Mouse (Mus musculus): ENCODE data around the gene Ptprn2. TPM values are rescaled to one million over a fixed set of nuclear protein-coding genes. Genes with fewer than 3 reads are reported as not detected.

Ptprn2 gene
- polyA plus RNA-seq, 1 experiment = 1.2 TPM

DNA sequence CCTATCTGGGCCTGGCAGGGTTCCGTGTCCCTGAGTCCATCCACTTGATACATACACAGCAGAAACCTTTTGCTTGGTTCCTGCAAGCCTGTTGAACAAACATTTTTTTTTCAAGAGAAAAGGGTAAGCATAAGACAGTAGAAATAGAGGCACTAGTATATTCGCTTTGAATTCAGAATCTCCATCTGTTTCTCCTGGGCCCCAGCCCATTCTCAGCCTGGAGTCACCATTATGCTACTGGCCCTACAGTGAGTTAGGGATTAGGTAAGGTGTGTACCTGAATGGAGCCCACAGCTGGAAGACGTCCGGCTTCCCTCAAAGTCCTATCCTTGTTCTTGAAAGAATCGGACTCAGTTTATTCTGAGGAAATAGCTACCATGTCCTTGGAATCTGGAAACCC lies 104.6 kb downstream of the Ptprn2 start:
- Histone ChIP-seq H3K4me1 (replicated peaks; ENCODE audit: control insufficient read depth, insufficient read depth, low read length) (no peaks in the 10 kb centered on the region), H3K4me3 (ENCODE audit: control insufficient read depth, insufficient read depth, low read length) (no peak overlapping the region), H3K27me3 (ENCODE audit: control insufficient read depth, insufficient read depth, low read length) (no peaks in the 10 kb centered on the region), H3K36me3 (ENCODE audit: control insufficient read depth, insufficient read depth, low read length) (no peaks in the 10 kb centered on the region), H3K27ac (ENCODE audit: control insufficient read depth, insufficient read depth, low read length) (no peak overlapping the region)
- WGBS = 96% methylated on average over 5 of the region's 5 CpGs
- TF ChIP-seq CTCF (IDR thresholded peaks at IDR 0.05; ENCODE audit: borderline replicate concordance, control insufficient read depth, extremely low read depth, insufficient read depth, low read length, poor library complexity) (no peak), POLR2A (IDR thresholded peaks at IDR 0.05; ENCODE audit: control insufficient read depth, extremely low read depth, insufficient read depth, low read length, poor library complexity) (no peak)
- no peak for DNase-seq

DNA sequence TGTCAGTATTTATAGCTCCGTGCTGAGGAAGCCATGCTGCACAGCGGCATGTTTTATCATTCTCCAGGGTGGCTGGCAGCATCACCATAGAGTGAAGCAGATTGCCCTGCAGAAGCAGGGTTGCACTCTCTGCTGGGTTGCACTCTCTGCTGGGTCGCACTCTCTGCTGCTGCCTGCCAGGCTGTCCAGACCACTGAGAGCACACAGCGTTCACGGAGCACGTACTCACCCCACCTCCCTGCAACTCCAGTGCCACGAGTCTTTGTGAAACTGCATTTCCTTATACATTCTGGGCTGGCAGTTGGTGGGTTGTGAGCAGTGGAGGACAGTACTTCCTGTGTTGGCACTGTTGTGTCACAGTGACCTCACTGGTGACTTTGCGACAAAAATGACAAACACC lies 108.9 kb downstream of the Ptprn2 start:
- Histone ChIP-seq H3K4me3 (ENCODE audit: control insufficient read depth, insufficient read depth, low read length) (no peak overlapping the region), H3K4me1 (replicated peaks; ENCODE audit: control insufficient read depth, insufficient read depth, low read length) (no peaks in the 10 kb centered on the region), H3K27me3 (ENCODE audit: control insufficient read depth, insufficient read depth, low read length) (no peaks in the 10 kb centered on the region), H3K27ac (ENCODE audit: control insufficient read depth, insufficient read depth, low read length) (no peak overlapping the region), H3K36me3 (ENCODE audit: control insufficient read depth, insufficient read depth, low read length) (no peaks in the 10 kb centered on the region)
- TF ChIP-seq POLR2A (IDR thresholded peaks at IDR 0.05; ENCODE audit: control insufficient read depth, extremely low read depth, insufficient read depth, low read length, poor library complexity) (no peak), CTCF (IDR thresholded peaks at IDR 0.05; ENCODE audit: borderline replicate concordance, control insufficient read depth, extremely low read depth, insufficient read depth, low read length, poor library complexity) (no peak)
- WGBS = 52% methylated on average over 8 of the region's 8 CpGs
- no peak for DNase-seq

DNA sequence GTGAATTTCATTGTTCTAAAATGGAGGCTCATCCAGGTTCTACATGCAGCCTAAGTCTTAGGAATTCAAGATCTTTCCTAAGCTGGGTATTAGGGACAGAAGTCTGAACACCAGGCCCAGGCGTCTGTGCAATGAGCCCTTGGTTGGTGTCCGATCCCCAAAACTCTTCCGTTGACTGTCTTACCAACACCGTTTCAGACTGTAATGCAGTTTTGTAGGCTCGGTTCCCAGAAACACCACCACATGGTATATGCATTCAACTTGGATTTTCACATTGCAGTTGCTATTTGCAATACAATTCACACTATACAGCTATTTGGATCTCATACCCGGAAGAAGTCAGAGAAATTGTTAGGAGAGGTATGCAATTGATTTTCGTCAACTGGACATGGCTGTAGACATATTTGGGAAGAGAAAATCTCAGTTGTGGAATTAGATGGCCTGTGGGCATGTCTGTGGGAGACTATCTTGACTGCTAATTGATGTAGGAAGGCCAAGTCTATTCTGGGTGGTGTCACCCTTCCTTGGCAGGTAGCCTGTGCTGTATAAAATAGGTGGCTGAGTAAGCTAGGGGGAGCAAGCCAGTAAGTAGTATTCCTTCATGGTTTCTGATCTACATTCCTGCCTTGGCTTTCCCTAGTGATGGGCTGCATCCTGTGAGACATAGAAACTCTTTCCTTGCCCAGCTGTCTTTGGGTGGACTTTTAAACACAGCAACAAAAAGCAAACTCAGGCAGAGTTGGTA lies 109.5 kb downstream of the Ptprn2 start:
- Histone ChIP-seq H3K27ac (ENCODE audit: control insufficient read depth, insufficient read depth, low read length) (no peak overlapping the region), H3K4me3 (ENCODE audit: control insufficient read depth, insufficient read depth, low read length) (no peak overlapping the region), H3K4me1 (replicated peaks; ENCODE audit: control insufficient read depth, insufficient read depth, low read length) (no peaks in the 10 kb centered on the region), H3K36me3 (ENCODE audit: control insufficient read depth, insufficient read depth, low read length) (no peaks in the 10 kb centered on the region), H3K27me3 (ENCODE audit: control insufficient read depth, insufficient read depth, low read length) (no peaks in the 10 kb centered on the region)
- WGBS = 96% methylated on average over 7 of the region's 7 CpGs
- no peak for DNase-seq
- no peak for TF ChIP-seq CTCF (IDR thresholded peaks at IDR 0.05; ENCODE audit: borderline replicate concordance, control insufficient read depth, extremely low read depth, insufficient read depth, low read length, poor library complexity)
- no peak for TF ChIP-seq POLR2A (IDR thresholded peaks at IDR 0.05; ENCODE audit: control insufficient read depth, extremely low read depth, insufficient read depth, low read length, poor library complexity)

DNA sequence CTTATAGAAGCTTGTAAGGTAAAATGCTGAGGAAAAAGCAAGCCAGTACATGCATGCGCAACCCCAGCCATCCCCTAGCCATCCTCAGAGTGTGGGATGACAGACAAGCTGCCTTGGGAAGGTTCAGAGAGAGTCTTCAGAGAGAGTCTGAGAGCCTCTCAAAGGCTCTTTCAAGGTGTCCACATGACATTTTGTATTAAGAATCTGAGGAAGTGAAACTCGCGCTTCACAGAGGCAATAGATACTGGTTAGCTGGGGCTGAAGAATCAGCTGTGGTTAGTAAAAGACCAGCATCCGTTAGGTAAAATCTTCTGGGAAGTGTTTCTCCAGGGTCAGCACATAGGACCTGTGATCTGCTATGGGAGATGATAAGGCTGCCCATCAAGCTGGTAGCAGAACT lies 110.2 kb downstream of the Ptprn2 start:
- TF ChIP-seq CTCF (IDR thresholded peaks at IDR 0.05; ENCODE audit: borderline replicate concordance, control insufficient read depth, extremely low read depth, insufficient read depth, low read length, poor library complexity) (no peak), POLR2A (IDR thresholded peaks at IDR 0.05; ENCODE audit: control insufficient read depth, extremely low read depth, insufficient read depth, low read length, poor library complexity) (no peak)

DNA sequence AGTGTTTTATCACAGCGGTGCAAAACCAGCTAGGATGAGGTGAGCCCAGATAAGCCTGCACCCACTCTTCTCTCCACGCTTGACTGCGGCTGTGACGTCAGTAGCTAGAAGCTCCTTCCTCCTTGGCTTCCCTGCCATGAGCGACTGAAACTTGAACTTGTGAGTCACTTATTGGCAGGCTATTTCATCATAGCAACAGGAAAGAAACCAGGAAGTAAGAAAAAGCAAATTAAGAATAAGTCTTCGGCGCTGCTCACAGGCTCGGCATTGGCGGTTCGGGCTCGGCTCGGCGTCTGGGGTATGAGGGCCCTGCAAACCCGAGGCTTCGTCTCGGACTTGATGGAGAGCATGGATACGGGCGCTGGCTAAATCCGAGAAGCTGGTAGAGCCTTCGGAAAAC lies 111.5 kb downstream of the Ptprn2 start:
- Histone ChIP-seq H3K27me3 (ENCODE audit: control insufficient read depth, insufficient read depth, low read length) (no peaks in the 10 kb centered on the region), H3K27ac (ENCODE audit: control insufficient read depth, insufficient read depth, low read length) (no peak overlapping the region), H3K36me3 (ENCODE audit: control insufficient read depth, insufficient read depth, low read length) (no peaks in the 10 kb centered on the region), H3K4me3 (ENCODE audit: control insufficient read depth, insufficient read depth, low read length) (no peak overlapping the region), H3K4me1 (replicated peaks; ENCODE audit: control insufficient read depth, insufficient read depth, low read length) (no peaks in the 10 kb centered on the region)
- TF ChIP-seq CTCF (IDR thresholded peaks at IDR 0.05; ENCODE audit: borderline replicate concordance, control insufficient read depth, extremely low read depth, insufficient read depth, low read length, poor library complexity) (no peak), POLR2A (IDR thresholded peaks at IDR 0.05; ENCODE audit: control insufficient read depth, extremely low read depth, insufficient read depth, low read length, poor library complexity) (no peak)
- WGBS = 93% methylated on average over 20 of the region's 20 CpGs
- DNase-seq = no peak

More for the DNA sequence above, 110.2 kb downstream of the Ptprn2 start:
- Histone ChIP-seq H3K27me3 (ENCODE audit: control insufficient read depth, insufficient read depth, low read length) (no peaks in the 10 kb centered on the region), H3K4me3 (ENCODE audit: control insufficient read depth, insufficient read depth, low read length) (no peak overlapping the region), H3K27ac (ENCODE audit: control insufficient read depth, insufficient read depth, low read length) (no peak overlapping the region), H3K36me3 (ENCODE audit: control insufficient read depth, insufficient read depth, low read length) (no peaks in the 10 kb centered on the region), H3K4me1 (replicated peaks; ENCODE audit: control insufficient read depth, insufficient read depth, low read length) (no peaks in the 10 kb centered on the region)
- no peak for DNase-seq
- 61% methylated on average over 4 of the region's 4 CpGs for WGBS

DNA sequence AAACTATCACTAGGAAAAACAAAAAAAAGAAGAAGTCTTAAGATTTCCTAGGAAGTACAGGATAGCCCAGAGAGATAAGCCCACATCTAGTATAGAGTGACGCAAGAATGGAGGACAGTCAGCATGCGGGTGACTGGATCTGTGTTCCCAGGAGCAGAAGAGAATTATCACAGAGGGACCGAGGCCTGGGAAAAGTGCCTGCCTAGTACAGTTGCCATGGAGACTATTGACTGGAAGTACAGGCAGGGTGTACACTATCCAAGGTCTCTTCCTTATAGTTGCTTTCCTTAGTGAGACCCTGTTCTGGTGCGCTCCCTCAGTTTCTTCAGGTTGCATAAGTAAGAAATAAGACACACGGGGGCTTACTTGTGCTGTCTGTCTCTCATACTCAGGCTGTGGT lies 112.2 kb downstream of the Ptprn2 start:
- Histone ChIP-seq H3K27ac (ENCODE audit: control insufficient read depth, insufficient read depth, low read length) (no peak overlapping the region), H3K36me3 (ENCODE audit: control insufficient read depth, insufficient read depth, low read length) (no peaks in the 10 kb centered on the region), H3K4me1 (replicated peaks; ENCODE audit: control insufficient read depth, insufficient read depth, low read length) (no peaks in the 10 kb centered on the region), H3K4me3 (ENCODE audit: control insufficient read depth, insufficient read depth, low read length) (no peak overlapping the region), H3K27me3 (ENCODE audit: control insufficient read depth, insufficient read depth, low read length) (no peaks in the 10 kb centered on the region)
- TF ChIP-seq CTCF (IDR thresholded peaks at IDR 0.05; ENCODE audit: borderline replicate concordance, control insufficient read depth, extremely low read depth, insufficient read depth, low read length, poor library complexity) = no peak
- no peak for TF ChIP-seq POLR2A (IDR thresholded peaks at IDR 0.05; ENCODE audit: control insufficient read depth, extremely low read depth, insufficient read depth, low read length, poor library complexity)
- no peak for DNase-seq
- WGBS = 98% methylated on average over 5 of the region's 5 CpGs
